Mouse (Mus musculus): ENCODE results near the gene Olfr870. TPM values are rescaled to one million over a fixed set of nuclear protein-coding genes. Genes with fewer than 3 reads are reported as not detected.
"Not testable (repeated sequence)": the region's sequence is repeated elsewhere in the genome, so short reads cannot be mapped to it uniquely, and the experiment has no call there.

The Olfr870 gene
- not detected in 2 replicates for polyA plus RNA-seq (2012; rRNA removed)

DNA sequence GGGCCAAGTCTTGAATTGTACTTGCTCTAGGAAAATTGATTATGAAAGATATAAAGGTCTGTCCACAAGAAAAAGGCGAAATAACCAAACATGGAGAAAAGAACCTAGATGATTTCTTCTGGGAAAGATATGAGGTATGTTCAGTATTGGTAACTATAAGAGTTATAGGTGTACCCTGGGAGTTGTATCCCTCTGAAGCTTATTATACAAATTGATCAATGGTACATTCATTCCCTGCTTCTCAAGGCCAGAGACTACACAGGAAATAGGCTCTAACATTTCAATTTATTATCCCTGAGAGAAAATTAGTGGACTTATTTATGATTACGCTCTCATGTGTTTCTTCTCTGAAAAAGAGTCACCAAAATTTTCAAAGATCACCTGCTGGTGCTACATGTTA, at the start of gene Olfr870:
Olfr870 (minus strand) TSS at position 101 of the 400 bp plus-strand sequence.
- Histone ChIP-seq H3K27ac (ENCODE audit: insufficient read depth, low read depth, low read length) (no peak within 1 kb of the TSS), H3K4me1 (ENCODE audit: control insufficient read depth, insufficient read depth, insufficient read length, low read length) (no peaks in the 10 kb centered on the region), H3K4me3 (ENCODE audit: low read depth, low read length) (no peak within 1 kb of the TSS), H3K36me3 (ENCODE audit: control insufficient read depth, insufficient read depth, low read length) (no peaks in the 10 kb centered on the region), H3K27me3 (ENCODE audit: control insufficient read depth, insufficient read depth, low read length) (no peaks in the 10 kb centered on the region)
- WGBS, result 70% methylated on average over 2 of the region's 2 CpGs
- TF ChIP-seq POLR2A (IDR thresholded peaks at IDR 0.05; ENCODE audit: low read depth, low read length) (no peak), CTCF (IDR thresholded peaks at IDR 0.05; ENCODE audit: extremely low read depth, insufficient read length, insufficient replicate concordance, low read depth, low read length) (no peak)

- TF ChIP-seq CTCF (IDR thresholded peaks at IDR 0.05; ENCODE audit: extremely low read depth, insufficient read length, insufficient replicate concordance, low read depth, low read length) (no peak), POLR2A (IDR thresholded peaks at IDR 0.05; ENCODE audit: low read depth, low read length) (no peak)
- no peak within 1 kb of the TSS for H3K27ac ChIP-seq (ENCODE audit: insufficient read depth, low read depth, low read length)
- H3K4me1 ChIP-seq (ENCODE audit: control insufficient read depth, insufficient read depth, insufficient read length, low read length), result no peaks in the 10 kb centered on the region
- H3K36me3 ChIP-seq (ENCODE audit: control insufficient read depth, insufficient read depth, low read length), result no peaks in the 10 kb centered on the region
- H3K4me3 ChIP-seq (ENCODE audit: low read depth, low read length), result no peak within 1 kb of the TSS
- H3K27me3 ChIP-seq (ENCODE audit: control insufficient read depth, insufficient read depth, low read length), result no peaks in the 10 kb centered on the region
Measured at GRCm38 (mm10) chr9:20211907-20212306, 38.0 kb upstream of the Olfr870 start, which contains the start of gene Olfr871. Gene Olfr871 (plus strand): TSS chr9:20212207.

- Histone ChIP-seq H3K27ac (ENCODE audit: insufficient read depth, low read depth, low read length) (no peak overlapping the region), H3K36me3 (ENCODE audit: control insufficient read depth, insufficient read depth, low read length) (no peaks in the 10 kb centered on the region), H3K4me1 (ENCODE audit: control insufficient read depth, insufficient read depth, insufficient read length, low read length) (no peaks in the 10 kb centered on the region), H3K27me3 (ENCODE audit: control insufficient read depth, insufficient read depth, low read length) (no peaks in the 10 kb centered on the region), H3K4me3 (ENCODE audit: low read depth, low read length) (no peak overlapping the region)
- TF ChIP-seq POLR2A (IDR thresholded peaks at IDR 0.05; ENCODE audit: low read depth, low read length) (no peak), CTCF (IDR thresholded peaks at IDR 0.05; ENCODE audit: extremely low read depth, insufficient read length, insufficient replicate concordance, low read depth, low read length) (no peak)
- 40% methylated on average over 2 of the region's 2 CpGs for WGBS
Measured at GRCm38 (mm10) chr9:20211477-20211876, 37.6 kb upstream of the Olfr870 start.

- WGBS, result 38% methylated on average over 1 of the region's 1 CpGs
- H3K36me3 ChIP-seq (ENCODE audit: control insufficient read depth, insufficient read depth, low read length), result no peaks in the 10 kb centered on the region
- no peaks in the 10 kb centered on the region for H3K27me3 ChIP-seq (ENCODE audit: control insufficient read depth, insufficient read depth, low read length)
- H3K27ac ChIP-seq (ENCODE audit: insufficient read depth, low read depth, low read length), result no peak overlapping the region
- no peaks in the 10 kb centered on the region for H3K4me1 ChIP-seq (ENCODE audit: control insufficient read depth, insufficient read depth, insufficient read length, low read length)
- TF ChIP-seq POLR2A (IDR thresholded peaks at IDR 0.05; ENCODE audit: low read depth, low read length), result no peak
- no peak for TF ChIP-seq CTCF (IDR thresholded peaks at IDR 0.05; ENCODE audit: extremely low read depth, insufficient read length, insufficient replicate concordance, low read depth, low read length)
- H3K4me3 ChIP-seq (ENCODE audit: low read depth, low read length), result no peak overlapping the region
Measured at GRCm38 (mm10) chr9:20210812-20211211, 37.0 kb upstream of the Olfr870 start.

- WGBS, result 85% methylated on average over 7 of the region's 7 CpGs
- H3K4me1 ChIP-seq (ENCODE audit: control insufficient read depth, insufficient read depth, insufficient read length, low read length); H3K36me3 ChIP-seq (ENCODE audit: control insufficient read depth, insufficient read depth, low read length); H3K4me3 ChIP-seq (ENCODE audit: low read depth, low read length); H3K27me3 ChIP-seq (ENCODE audit: control insufficient read depth, insufficient read depth, low read length); H3K27ac ChIP-seq (ENCODE audit: insufficient read depth, low read depth, low read length): not testable (repeated sequence)
Measured at GRCm38 (mm10) chr9:20203413-20203984, 29.6 kb upstream of the Olfr870 start.

GRCm38 (mm10) chr9:20202131-20202530, 28.3 kb upstream of the Olfr870 start:
- 79% methylated on average over 1 of the region's 1 CpGs for WGBS
- no peaks in the 10 kb centered on the region for H3K4me1 ChIP-seq (ENCODE audit: control insufficient read depth, insufficient read depth, insufficient read length, low read length)
- no peak overlapping the region for H3K4me3 ChIP-seq (ENCODE audit: low read depth, low read length)
- H3K36me3 ChIP-seq (ENCODE audit: control insufficient read depth, insufficient read depth, low read length), result no peaks in the 10 kb centered on the region
- H3K27ac ChIP-seq (ENCODE audit: insufficient read depth, low read depth, low read length), result no peak overlapping the region
- H3K27me3 ChIP-seq (ENCODE audit: control insufficient read depth, insufficient read depth, low read length), result no peaks in the 10 kb centered on the region
- TF ChIP-seq POLR2A (IDR thresholded peaks at IDR 0.05; ENCODE audit: low read depth, low read length), result no peak
- TF ChIP-seq CTCF (IDR thresholded peaks at IDR 0.05; ENCODE audit: extremely low read depth, insufficient read length, insufficient replicate concordance, low read depth, low read length), result no peak

GRCm38 (mm10) chr9:20179463-20179862, 5.6 kb upstream of the Olfr870 start:
- WGBS, result 64% methylated on average over 5 of the region's 5 CpGs
- H3K27me3 ChIP-seq (ENCODE audit: control insufficient read depth, insufficient read depth, low read length), result no peaks in the 10 kb centered on the region
- H3K4me3 ChIP-seq (ENCODE audit: low read depth, low read length), result no peak overlapping the region
- H3K36me3 ChIP-seq (ENCODE audit: control insufficient read depth, insufficient read depth, low read length), result no peaks in the 10 kb centered on the region
- no peak overlapping the region for H3K27ac ChIP-seq (ENCODE audit: insufficient read depth, low read depth, low read length)
- TF ChIP-seq CTCF (IDR thresholded peaks at IDR 0.05; ENCODE audit: extremely low read depth, insufficient read length, insufficient replicate concordance, low read depth, low read length) (no peak), POLR2A (IDR thresholded peaks at IDR 0.05; ENCODE audit: low read depth, low read length) (no peak)
- H3K4me1 ChIP-seq (ENCODE audit: control insufficient read depth, insufficient read depth, insufficient read length, low read length), result no peaks in the 10 kb centered on the region

All from small intestine, adult 2 months (tissue).